Mouse (Mus musculus): ENCODE measurements around the gene Gm6337.
"Not testable (repeated sequence)": the region's sequence is repeated elsewhere in the genome, so short reads cannot be mapped to it uniquely, and the experiment has no call there.

The Gm6337 gene

GRCm38 (mm10) chr14:6058167-6058566 is at the start of gene Gm6337:
Gene Gm6337 (minus strand): TSS chr14:6058267.
- not testable (repeated sequence) for DNase-seq (ENCODE audit: low spot score)

DNA sequence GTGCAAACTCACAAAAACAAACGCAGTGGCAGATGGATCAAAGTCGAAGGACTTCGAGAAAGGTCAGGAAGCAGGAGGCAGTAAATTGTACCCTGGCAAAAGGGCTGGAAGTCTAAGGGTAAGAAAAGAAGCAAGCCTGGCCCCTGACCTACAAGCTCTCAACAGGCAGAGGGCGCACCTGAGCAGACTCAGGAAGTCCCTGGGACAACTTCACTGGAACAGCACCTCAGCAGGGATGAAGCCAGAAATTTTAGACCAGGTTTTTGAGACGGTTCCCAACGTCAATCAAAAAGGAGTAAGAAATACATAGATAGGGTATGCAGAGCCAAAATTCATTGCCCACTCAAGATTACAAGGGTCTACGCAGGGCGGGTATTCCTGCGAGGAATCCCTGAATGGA is 49.4 kb upstream of the Gm6337 start:
- not testable (repeated sequence) for DNase-seq (ENCODE audit: low spot score)

DNA sequence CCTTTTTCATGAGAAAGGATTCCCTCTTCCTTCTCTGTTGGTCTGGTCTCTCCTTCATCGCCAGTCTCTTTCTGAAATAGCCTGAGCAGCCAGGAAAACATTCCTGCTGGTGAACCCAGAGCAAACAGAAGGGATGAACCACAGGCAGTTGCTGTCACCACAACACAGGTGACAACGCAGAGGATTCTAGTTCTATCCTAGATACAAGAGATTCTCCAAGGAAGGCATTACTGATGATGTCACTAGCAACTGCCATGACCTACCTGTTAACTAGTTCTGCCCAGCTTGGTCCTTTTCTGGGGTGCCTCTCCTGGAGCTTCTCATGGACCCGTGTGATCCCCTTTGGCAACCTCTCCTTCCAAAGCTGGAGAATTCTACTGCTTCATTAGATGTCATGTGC is 35.8 kb upstream of the Gm6337 start, which contains the start of gene Gm8206:
Gm8206 (minus strand) TSS at position 101 of the 400 bp plus-strand sequence.
- DNase-seq (ENCODE audit: low spot score) = not testable (repeated sequence)
